Mouse (Mus musculus) C2C12 (cell line): ENCODE results near the gene Olfr519. TPM values are rescaled to one million over a fixed set of nuclear protein-coding genes. Genes with fewer than 3 reads are reported as not detected.

Experiments used
- H3K27me3 ChIP-seq: one replicate; pipeline ENCODE4 v1.6.1; 2011; ENCODE audit not compliant: control insufficient read depth, insufficient read depth, insufficient read length
- H3K36me3 ChIP-seq: one replicate; pipeline ENCODE4 v1.6.1; 2011; ENCODE audit not compliant: control insufficient read depth, insufficient read depth
- H3K4me3 ChIP-seq: one replicate; pipeline ENCODE4 v1.5.1; 2011; ENCODE audit warnings: mild to moderate bottlenecking, control low read depth; ENCODE audit not compliant: poor library complexity, insufficient read depth, severe bottlenecking
- H3K79me2 ChIP-seq: one replicate; pipeline ENCODE4 v1.6.1; 2011; ENCODE audit not compliant: control insufficient read depth, insufficient read depth
- H3K79me3 ChIP-seq: one replicate; pipeline ENCODE4 v1.6.1; 2011; ENCODE audit warnings: low read depth, control low read depth
- H3ac ChIP-seq: one replicate; pipeline ENCODE3; 2011; ENCODE audit warnings: low read depth; ENCODE audit not compliant: control insufficient read depth, insufficient read length
- CEBPB ChIP-seq: IDR thresholded peaks from one replicate; pipeline ENCODE4 v1.6.1; 2011; ENCODE audit warnings: low read depth, mild to moderate bottlenecking, control low read depth, moderate library complexity
- CTCF ChIP-seq: IDR thresholded peaks from one replicate; pipeline ENCODE4 v1.5.1; 2011; ENCODE audit not compliant: control insufficient read depth, insufficient read depth, insufficient read length
- FOSL1 ChIP-seq: IDR thresholded peaks from one replicate; pipeline ENCODE4 v1.8.0; 2011; ENCODE audit warnings: mild to moderate bottlenecking, low read length; ENCODE audit not compliant: poor library complexity, insufficient read depth, severe bottlenecking
- MAX ChIP-seq: IDR thresholded peaks from one replicate; pipeline ENCODE4 v1.6.1; 2011; ENCODE audit warnings: mild to moderate bottlenecking, control low read depth
- MYOD1 ChIP-seq: IDR thresholded peaks from one replicate; pipeline ENCODE4 v1.6.1; 2011; ENCODE audit warnings: low read depth; ENCODE audit not compliant: control insufficient read depth, insufficient read length
- MYOG ChIP-seq: IDR thresholded peaks from one replicate; pipeline ENCODE4 v1.6.1; 2011; ENCODE audit not compliant: control insufficient read depth, insufficient read length; ENCODE audit errors: extremely low read depth
- USF1 ChIP-seq: IDR thresholded peaks from one replicate; pipeline ENCODE4 v1.6.1; 2011; ENCODE audit warnings: low read depth, mild to moderate bottlenecking, control low read depth, moderate library complexity
- long read RNA-seq, 2 experiments: library from polyadenylated mRNA; unstranded; transcript quantifications; one replicate each; pipeline ENCODE4 v2.0.0; 2019 to 2020
- polyA plus RNA-seq: library from polyadenylated mRNA; unstranded; fragments of >200 nt; fragmentation: generic; extraction: Trizol; gene quantifications from one replicate; pipeline ENCODE4 v1.2.1, GENCODE M21; 2012; ENCODE audit warnings: missing spikeins

The Olfr519 gene
- polyA plus RNA-seq = not detected
- long read RNA-seq, experiment 1 = 0 reads
- long read RNA-seq, experiment 2 = 0 reads

DNA sequence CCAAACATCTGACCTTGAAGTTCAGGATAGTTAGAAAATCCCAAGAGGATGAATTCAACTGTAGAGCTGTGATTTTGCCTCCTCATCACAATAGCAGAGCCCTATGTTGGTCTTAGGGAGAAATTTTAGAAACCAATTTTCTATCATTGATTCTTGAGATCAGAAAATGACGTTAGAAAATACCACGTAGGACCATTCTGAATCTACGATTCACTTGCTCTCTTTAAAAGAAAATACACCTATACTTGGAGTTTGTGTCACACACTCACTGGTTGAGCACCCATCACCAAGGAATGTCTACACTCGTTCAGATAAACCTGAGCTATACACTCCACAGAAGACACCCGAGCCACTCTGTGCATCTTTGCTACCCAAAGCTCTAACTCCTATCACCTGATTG lies at the start of gene Olfr519:
TSS of gene Olfr519 (minus strand) at position 101 of the 400 bp plus-strand sequence.
- H3K27me3 ChIP-seq = no peaks in the 10 kb centered on the region
- no peaks in the 10 kb centered on the region for H3K79me3 ChIP-seq
- TF ChIP-seq FOSL1 (no peak), CEBPB (no peak), MAX (no peak), CTCF (no peak), MYOD1 (no peak), MYOG (no peak), USF1 (no peak)
- H3K36me3 ChIP-seq = no peaks in the 10 kb centered on the region
- no peak within 1 kb of the TSS for H3ac ChIP-seq
- H3K4me3 ChIP-seq = no peak within 1 kb of the TSS
- H3K79me2 ChIP-seq = no peaks in the 10 kb centered on the region

DNA sequence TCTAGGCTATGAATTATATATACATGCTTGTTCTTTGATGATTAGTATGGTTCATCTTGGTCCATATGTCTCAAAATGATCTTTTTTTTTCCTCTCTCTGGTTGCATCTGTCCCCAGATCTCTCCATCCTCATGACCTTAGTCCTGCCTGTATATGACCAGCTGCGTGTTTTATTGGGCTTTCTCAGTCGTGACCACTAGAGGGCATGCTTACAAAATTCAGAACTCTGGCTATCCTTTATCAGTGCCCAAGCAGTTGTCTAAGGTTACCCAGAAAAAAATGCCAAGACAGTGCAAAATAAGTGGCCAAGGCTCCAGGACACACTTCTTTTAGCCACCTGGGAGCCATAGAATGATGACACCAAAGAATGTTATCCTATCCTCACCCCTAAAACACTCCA lies 49.8 kb upstream of the Olfr519 start:
- H3K4me3 ChIP-seq = no peak overlapping the region
- TF ChIP-seq USF1 = no peak
- TF ChIP-seq CTCF = peak; percentile 33
- H3K79me3 ChIP-seq = no peaks in the 10 kb centered on the region
- H3ac ChIP-seq = no peak overlapping the region
- H3K79me2 ChIP-seq = no peaks in the 10 kb centered on the region
- no peaks in the 10 kb centered on the region for H3K27me3 ChIP-seq
- H3K36me3 ChIP-seq = peaks cover 59% of the 10 kb centered on the region

DNA sequence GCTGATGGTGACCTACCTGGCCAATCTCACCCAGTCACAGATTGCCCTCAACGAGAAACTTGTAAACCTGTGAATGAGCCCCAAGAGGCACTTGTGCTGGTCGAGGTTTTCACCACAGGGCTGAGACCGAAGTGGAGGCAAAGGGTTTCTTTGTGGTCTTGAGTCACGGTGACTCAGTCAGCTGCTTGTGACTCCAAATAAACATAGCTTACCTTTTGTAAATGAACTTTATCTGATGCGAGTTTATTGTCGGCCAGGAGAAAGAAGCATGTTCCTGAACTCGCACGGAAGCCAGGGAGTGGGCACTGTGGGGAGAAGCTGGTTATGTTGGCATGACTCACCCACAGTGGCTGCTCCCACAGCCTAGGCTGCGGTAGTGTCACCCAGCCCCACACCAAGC lies 47.2 kb upstream of the Olfr519 start:
- no peaks in the 10 kb centered on the region for H3K27me3 ChIP-seq
- no peak overlapping the region for H3K4me3 ChIP-seq
- no peak overlapping the region for H3ac ChIP-seq
- H3K79me2 ChIP-seq = peaks cover 19% of the 10 kb centered on the region
- H3K79me3 ChIP-seq = peaks cover 13% of the 10 kb centered on the region
- H3K36me3 ChIP-seq = peaks cover 72% of the 10 kb centered on the region
- TF ChIP-seq USF1 (no peak), MAX (peak; percentile 22), CEBPB (no peak), FOSL1 (peak; percentile 28), MYOD1 (peak; percentile 15)

GRCm38 (mm10) chr7:108936591-108936990 lies 42.4 kb upstream of the Olfr519 start:
- peaks cover 40% of the 10 kb centered on the region for H3K79me2 ChIP-seq
- H3K79me3 ChIP-seq = peaks cover 31% of the 10 kb centered on the region
- TF ChIP-seq CEBPB (no peak), CTCF (no peak), FOSL1 (no peak), MYOD1 (no peak)
- no peak overlapping the region for H3ac ChIP-seq
- peaks cover 50% of the 10 kb centered on the region for H3K36me3 ChIP-seq
- no peaks in the 10 kb centered on the region for H3K27me3 ChIP-seq
- H3K4me3 ChIP-seq = no peak overlapping the region

DNA sequence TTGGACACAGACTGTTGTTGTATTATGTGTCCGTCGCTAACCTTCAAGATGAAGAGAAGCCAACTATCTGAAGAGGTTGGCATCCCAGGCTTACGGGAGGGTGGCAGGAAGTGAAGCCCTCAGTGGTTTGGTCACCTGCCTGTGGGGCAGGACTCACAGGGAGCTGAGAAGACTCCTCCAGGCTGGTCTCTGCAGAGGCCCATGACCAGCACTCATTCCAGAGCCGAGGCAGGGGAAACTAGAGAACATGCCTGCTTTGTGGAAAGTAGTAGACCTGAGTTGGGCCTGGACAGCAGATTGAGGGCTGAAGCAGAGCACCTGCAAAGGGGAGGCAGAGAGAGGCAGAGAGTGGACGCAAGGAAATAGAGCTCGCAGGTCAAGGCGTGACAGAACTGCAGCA lies 41.2 kb upstream of the Olfr519 start:
- TF ChIP-seq FOSL1 (no peak), USF1 (no peak), MAX (no peak)
- Histone ChIP-seq H3K36me3 (peaks cover 40% of the 10 kb centered on the region), H3K27me3 (no peaks in the 10 kb centered on the region), H3K79me3 (peaks cover 31% of the 10 kb centered on the region), H3K79me2 (peaks cover 40% of the 10 kb centered on the region), H3ac (peak overlapping the region; percentile 40), H3K4me3 (peak overlapping the region; percentile 79)

- peak overlapping the region; percentile 99 for H3ac ChIP-seq
- TF ChIP-seq MYOG = no peak
- no peak for TF ChIP-seq MYOD1
- no peak for TF ChIP-seq FOSL1
- no peak for TF ChIP-seq MAX
- TF ChIP-seq CEBPB = no peak
- TF ChIP-seq USF1 = no peak
- TF ChIP-seq CTCF = no peak
- H3K79me2 ChIP-seq = peaks cover 40% of the 10 kb centered on the region
- no peaks in the 10 kb centered on the region for H3K27me3 ChIP-seq
- H3K36me3 ChIP-seq = peaks cover 35% of the 10 kb centered on the region
- peak overlapping the region; percentile 79 for H3K4me3 ChIP-seq
- H3K79me3 ChIP-seq = peaks cover 31% of the 10 kb centered on the region
These were observed 40.6 kb upstream of the Olfr519 start for GRCm38 (mm10) chr7:108934836-108935235.
